Mouse (Mus musculus) stomach, postnatal 0 days (tissue): ENCODE measurements around the gene Vdr. TPM values are rescaled to one million over a fixed set of nuclear protein-coding genes. Genes with fewer than 3 reads are reported as not detected.

Experiments used
- ATAC-seq: fragments of 200-750 bp; cut with Nextera tagmentation; 2 replicates; pipeline ENCODE4 v1.8.0; 2017; ENCODE audit not compliant: low FRiP score, low TSS enrichment
- DNase-seq: peaks from one replicate; pipeline ENCODE4 v3.0.0-alpha.2; 2016; ENCODE audit warnings: low spot score
- H3K27ac ChIP-seq: fragments of 300-500 bp; sonication (generic); replicated peaks from 2 replicates; pipeline ENCODE4 v1.5.1; 2014; ENCODE audit warnings: mild to moderate bottlenecking, control low read depth
- H3K27me3 ChIP-seq: fragments of 300-500 bp; sonication (generic); 2 replicates; pipeline ENCODE4 v1.6.1; 2014; ENCODE audit warnings: low read length; ENCODE audit not compliant: control insufficient read depth, insufficient read depth
- H3K36me3 ChIP-seq: fragments of 300-500 bp; sonication (generic); 2 replicates; pipeline ENCODE4 v1.6.1; 2014; ENCODE audit warnings: low read length, mixed read lengths; ENCODE audit not compliant: control insufficient read depth, insufficient read depth
- H3K4me1 ChIP-seq: fragments of 300-500 bp; sonication (generic); replicated peaks from 2 replicates; pipeline ENCODE4 v1.6.1; 2014; ENCODE audit warnings: antibody characterized with exemption; ENCODE audit not compliant: control insufficient read depth, insufficient read depth
- H3K4me2 ChIP-seq: fragments of 300-500 bp; sonication (generic); replicated peaks from 2 replicates; pipeline ENCODE4 v1.6.1; 2014; ENCODE audit warnings: low read depth, mild to moderate bottlenecking, control low read depth, moderate library complexity
- H3K4me3 ChIP-seq: fragments of 300-500 bp; sonication (generic); 2 replicates; pipeline ENCODE4 v1.5.1; 2014; ENCODE audit warnings: low read depth, low read length, control low read depth
- H3K9ac ChIP-seq: fragments of 300-500 bp; sonication (generic); 2 replicates; pipeline ENCODE4 v1.6.1; 2014; ENCODE audit warnings: mild to moderate bottlenecking, low read length, control low read depth, mixed read lengths
- H3K9me3 ChIP-seq: fragments of 300-500 bp; sonication (generic); 2 replicates; pipeline ENCODE4 v1.6.1; 2016; ENCODE audit warnings: low read length; ENCODE audit not compliant: control insufficient read depth
- CTCF ChIP-seq: IDR thresholded peaks from 2 replicates; pipeline ENCODE4 v1.5.1; 2016; ENCODE audit warnings: antibody characterized with exemption, low read depth, mild to moderate bottlenecking, moderate library complexity
- EP300 ChIP-seq: optimal IDR thresholded peaks from 2 replicates; pipeline ENCODE3; 2016; ENCODE audit warnings: antibody characterized with exemption
- WGBS: fragments of 180-500 bp; shearing (Covaris S2); extraction: QIAGEN DNeasy Blood & Tissue Kit; methylation state at CpG from one replicate; pipeline ENCODE4 v1.1.7; 2014; 5-methylcytosine and 5-hydroxymethylcytosine counted together
- polyA plus RNA-seq: library from polyadenylated mRNA; unstranded; fragments of >200 nt; fragmentation: Nextera tagmentation; extraction: Ambion mirVana; gene quantifications from 2 replicates; pipeline ENCODE4 v1.2.1, GENCODE M21; 2015

Gene Vdr
- polyA plus RNA-seq, 1 experiment from 2014 or later, result 1.4 TPM

DNA sequence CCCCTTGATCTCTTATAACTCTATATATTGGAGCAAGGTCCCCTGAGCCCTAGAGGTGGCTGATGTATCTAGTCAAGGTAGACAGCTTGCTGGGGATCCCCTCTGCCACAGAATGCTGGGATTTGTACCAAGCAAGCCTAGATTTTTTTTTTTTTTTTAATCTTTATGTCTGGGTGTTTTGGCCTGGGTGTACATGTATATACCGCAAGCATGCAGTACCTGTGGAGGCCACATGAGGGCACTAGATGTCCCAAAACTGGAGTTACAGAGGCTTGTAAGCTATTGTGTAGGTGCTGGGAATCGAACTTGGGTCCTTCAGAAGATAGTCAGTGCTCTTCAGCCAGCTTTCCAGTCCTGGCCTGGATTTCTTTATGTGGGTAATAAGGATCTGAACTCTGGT is 44.4 kb downstream of the Vdr start:
- H3K27ac ChIP-seq, result no peak overlapping the region
- H3K9ac ChIP-seq, result no peak overlapping the region
- WGBS, result 94% methylated on average over 2 of the region's 2 CpGs
- H3K4me2 ChIP-seq, result no peak overlapping the region
- no peak overlapping the region for H3K4me3 ChIP-seq
- H3K4me1 ChIP-seq, result no peaks in the 10 kb centered on the region
- DNase-seq (no peak), ATAC-seq (no peak)
- no peaks in the 10 kb centered on the region for H3K36me3 ChIP-seq
- H3K9me3 ChIP-seq, result no peaks in the 10 kb centered on the region
- TF ChIP-seq CTCF (peak; percentile 48), EP300 (no peak)
- no peaks in the 10 kb centered on the region for H3K27me3 ChIP-seq

DNA sequence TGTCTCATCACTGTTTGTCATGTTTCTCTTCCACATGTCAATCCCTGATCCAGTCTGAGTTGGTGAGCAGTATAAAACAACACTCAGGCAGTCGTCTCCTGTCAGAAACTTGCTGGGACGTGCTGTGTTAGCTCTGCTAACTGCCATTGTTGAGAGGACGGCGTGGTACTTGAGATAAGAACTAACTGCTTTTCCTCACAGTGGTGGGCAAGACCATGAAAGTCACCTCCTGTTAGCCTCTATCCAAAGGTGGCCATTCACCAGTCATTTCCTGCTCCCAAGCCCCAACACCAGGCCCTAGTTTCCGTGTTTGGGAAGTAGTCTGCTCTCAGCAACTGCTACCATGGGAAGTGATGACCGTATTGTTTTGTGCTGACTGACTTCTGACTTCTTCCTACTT is 45.3 kb downstream of the Vdr start:
- Histone ChIP-seq H3K9me3 (no peaks in the 10 kb centered on the region), H3K36me3 (no peaks in the 10 kb centered on the region), H3K4me2 (no peak overlapping the region), H3K27me3 (no peaks in the 10 kb centered on the region), H3K27ac (no peak overlapping the region), H3K9ac (no peak overlapping the region), H3K4me3 (no peak overlapping the region), H3K4me1 (no peaks in the 10 kb centered on the region)
- no peak for DNase-seq
- 48% methylated on average over 6 of the region's 6 CpGs for WGBS
- ATAC-seq, result no peak
- TF ChIP-seq CTCF, result no peak
- no peak for TF ChIP-seq EP300

DNA sequence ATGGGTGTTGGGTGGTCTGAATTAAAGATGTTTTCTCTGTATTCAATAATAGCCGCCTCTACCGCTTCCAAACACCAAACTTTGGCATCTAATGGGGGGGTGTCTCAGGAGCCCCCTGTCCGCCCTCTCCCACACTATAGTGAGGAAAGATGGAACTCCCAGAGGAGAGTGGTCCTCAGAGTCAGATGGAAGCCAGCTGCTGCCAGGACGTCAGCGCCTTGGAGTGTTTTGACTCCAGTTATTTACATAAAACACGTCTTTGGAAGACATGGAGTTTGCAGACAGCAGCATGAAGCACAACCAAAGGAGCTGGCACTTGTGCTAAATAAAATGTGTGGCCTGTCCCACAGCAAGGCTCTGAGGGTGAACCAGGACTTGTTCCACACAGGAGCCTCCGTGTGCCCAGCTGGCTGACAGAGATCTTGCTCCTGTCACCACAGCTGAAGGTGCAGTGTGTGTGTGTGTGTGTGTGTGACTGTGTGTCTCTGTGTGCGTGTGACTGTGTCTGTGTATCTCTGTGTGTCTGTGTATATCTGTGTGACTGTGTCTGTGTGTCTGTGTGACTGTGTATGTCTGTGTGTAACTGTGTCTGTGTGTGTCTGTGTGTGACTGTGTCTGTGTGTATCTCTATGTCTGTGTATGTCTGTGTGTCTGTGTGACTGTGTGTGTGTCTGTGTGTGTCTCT is 45.9 kb downstream of the Vdr start:
- no peak overlapping the region for H3K9ac ChIP-seq
- WGBS, result 42% methylated on average over 8 of the region's 8 CpGs
- H3K27me3 ChIP-seq, result no peaks in the 10 kb centered on the region
- no peaks in the 10 kb centered on the region for H3K36me3 ChIP-seq
- H3K4me3 ChIP-seq, result no peak overlapping the region
- no peaks in the 10 kb centered on the region for H3K4me1 ChIP-seq
- H3K4me2 ChIP-seq, result no peak overlapping the region
- H3K27ac ChIP-seq, result no peak overlapping the region
- H3K9me3 ChIP-seq, result no peaks in the 10 kb centered on the region
- ATAC-seq, result no peak
- DNase-seq, result no peak
- TF ChIP-seq CTCF (no peak), EP300 (no peak)

DNA sequence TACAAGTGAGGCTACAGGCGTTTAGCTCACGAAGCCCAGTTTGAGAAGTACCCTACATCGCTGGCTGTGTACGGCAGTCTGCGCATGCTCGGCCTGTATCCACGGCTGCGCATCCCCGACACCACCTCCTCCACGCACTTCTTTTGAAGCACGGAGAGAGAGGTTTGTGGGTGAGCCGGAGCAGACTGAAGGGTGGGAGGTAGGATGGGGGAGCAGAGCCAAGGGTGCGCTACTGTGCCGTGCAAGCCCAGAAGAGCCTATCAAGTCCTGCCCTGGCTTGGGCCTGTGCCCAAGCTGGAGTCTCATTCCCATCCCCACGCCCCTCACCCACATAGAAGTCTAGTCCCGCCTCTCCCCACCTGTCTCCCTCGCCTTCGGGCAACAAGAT is 46.9 kb downstream of the Vdr start:
- H3K36me3 ChIP-seq, result no peaks in the 10 kb centered on the region

DNA sequence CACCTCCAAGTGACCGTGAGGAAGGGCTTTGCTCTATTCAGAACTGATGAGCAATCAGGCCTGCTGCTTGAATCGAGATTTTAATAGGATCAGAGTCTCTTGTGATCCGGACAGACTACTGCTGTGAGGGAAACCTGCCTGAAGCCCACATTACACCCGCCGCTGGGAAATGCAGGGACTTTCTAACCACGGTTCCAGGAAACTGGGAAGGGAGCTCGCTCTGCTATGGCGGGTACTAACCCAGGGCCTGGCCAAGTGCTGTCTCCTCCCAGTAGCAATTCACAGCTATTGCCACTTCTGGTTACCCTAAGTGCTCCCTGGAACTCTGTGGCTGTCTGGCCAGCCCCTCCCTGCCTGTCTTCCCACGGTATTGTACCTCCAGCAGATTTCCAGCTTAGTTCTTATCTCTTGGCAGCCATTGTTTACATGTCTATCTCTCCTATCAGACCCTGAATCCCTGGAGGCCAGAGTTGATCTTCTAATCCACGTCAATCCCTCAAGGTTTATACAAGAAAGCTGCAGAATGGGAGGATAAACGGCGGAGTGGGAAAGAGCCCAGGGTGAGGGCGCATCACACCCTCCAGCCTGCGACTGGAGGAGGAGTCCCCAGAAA is 47.4 kb downstream of the Vdr start:
- ATAC-seq (no peak), DNase-seq (no peak)
- H3K9me3 ChIP-seq, result no peaks in the 10 kb centered on the region
- H3K4me1 ChIP-seq, result no peaks in the 10 kb centered on the region
- H3K4me3 ChIP-seq, result no peak overlapping the region
- H3K36me3 ChIP-seq, result no peaks in the 10 kb centered on the region
- TF ChIP-seq CTCF, result no peak
- TF ChIP-seq EP300, result no peak
- H3K27ac ChIP-seq, result no peak overlapping the region
- H3K27me3 ChIP-seq, result no peaks in the 10 kb centered on the region
- H3K9ac ChIP-seq, result no peak overlapping the region
- no peak overlapping the region for H3K4me2 ChIP-seq
- WGBS, result 32% methylated on average over 14 of the region's 14 CpGs

More for the DNA sequence above, 46.9 kb downstream of the Vdr start:
- DNase-seq (no peak), ATAC-seq (no peak)
- Histone ChIP-seq H3K4me1 (no peaks in the 10 kb centered on the region), H3K4me3 (no peak overlapping the region), H3K27ac (no peak overlapping the region), H3K9ac (no peak overlapping the region), H3K9me3 (no peaks in the 10 kb centered on the region), H3K27me3 (no peaks in the 10 kb centered on the region), H3K4me2 (no peak overlapping the region)
- WGBS, result 70% methylated on average over 18 of the region's 18 CpGs
- no peak for TF ChIP-seq EP300
- TF ChIP-seq CTCF, result no peak

DNA sequence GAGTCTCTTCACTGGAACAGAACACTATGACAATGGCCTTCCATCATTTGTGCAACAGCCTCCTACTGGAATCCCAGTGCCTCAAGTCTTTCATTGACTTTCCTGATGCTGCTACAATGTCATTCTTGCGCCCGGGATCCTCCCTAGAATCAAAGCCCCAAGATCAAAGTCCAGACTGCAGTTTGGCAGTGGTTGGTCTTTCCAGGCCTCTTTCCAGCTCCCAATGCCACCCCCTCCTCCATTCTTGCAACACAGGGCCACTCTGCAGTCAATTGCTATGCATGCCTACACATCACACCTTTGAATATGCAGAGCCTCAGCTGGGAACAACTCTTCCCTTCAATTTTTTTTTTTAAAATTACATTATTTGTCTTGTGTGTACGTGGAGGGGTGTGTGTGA is 50.1 kb downstream of the Vdr start:
- ATAC-seq (no peak), DNase-seq (no peak)
- Histone ChIP-seq H3K36me3 (no peaks in the 10 kb centered on the region), H3K4me3 (no peak overlapping the region), H3K9ac (no peak overlapping the region), H3K27me3 (no peaks in the 10 kb centered on the region), H3K9me3 (no peaks in the 10 kb centered on the region), H3K4me2 (no peak overlapping the region), H3K27ac (no peak overlapping the region), H3K4me1 (no peaks in the 10 kb centered on the region)
- 85% methylated on average over 3 of the region's 3 CpGs for WGBS
- TF ChIP-seq CTCF (no peak), EP300 (no peak)
